Mouse (Mus musculus) E14TG2a.4 (cell line): ENCODE results near the gene Shb.

ENCODE experiments used
- H3K27me3 ChIP-seq: 2 replicates; pipeline ENCODE4 v1.6.1; 2014; ENCODE audit warnings: low read length, control low read depth; ENCODE audit not compliant: insufficient read depth
- H3K36me3 ChIP-seq: 2 replicates; pipeline ENCODE4 v1.6.1; 2014; ENCODE audit warnings: low read length, control low read depth; ENCODE audit not compliant: insufficient read depth
- H3K4me1 ChIP-seq: replicated peaks from 2 replicates; pipeline ENCODE4 v1.6.1; 2014; ENCODE audit warnings: low read depth, low read length, control low read depth
- H3K4me3 ChIP-seq: replicated peaks from 2 replicates; pipeline ENCODE4 v1.5.1; 2014; ENCODE audit warnings: mild to moderate bottlenecking, low read length
- H3K9me3 ChIP-seq: 2 replicates; pipeline ENCODE4 v1.6.1; 2014; ENCODE audit warnings: low read length, control low read depth
- CTCF ChIP-seq: conservative IDR thresholded peaks from 2 replicates; pipeline ENCODE4 v1.5.1; 2014; ENCODE audit warnings: low read length
- NANOG ChIP-seq: IDR thresholded peaks from 2 replicates; pipeline ENCODE4 v1.6.1; 2014; ENCODE audit warnings: borderline replicate concordance, low read length, mixed read lengths
- POU5F1 ChIP-seq: IDR thresholded peaks from 2 replicates; pipeline ENCODE4 v1.6.1; 2014; ENCODE audit warnings: low read length, borderline replicate concordance

The Shb gene

DNA sequence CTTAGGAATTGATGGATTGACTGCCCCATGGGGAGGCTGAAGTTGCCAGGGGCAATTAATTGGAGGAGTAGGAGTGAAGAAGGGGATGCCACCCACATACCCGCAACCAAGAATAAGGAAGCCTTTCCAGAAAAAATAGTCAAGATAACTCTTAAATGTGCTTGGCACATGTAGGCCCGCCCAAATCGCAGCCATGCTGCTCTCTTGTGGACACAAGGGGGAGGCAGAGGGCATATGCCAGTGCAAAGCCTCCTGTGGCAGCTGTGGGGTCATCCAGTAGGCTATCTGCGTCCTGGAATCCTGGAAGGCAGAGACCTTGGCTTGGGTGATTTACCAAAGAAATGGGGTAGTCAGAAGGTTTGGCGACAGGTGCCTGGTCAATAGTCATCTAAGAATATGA, 17.2 kb upstream of the Shb start:
- H3K4me3 ChIP-seq = no peak overlapping the region
- H3K27me3 ChIP-seq = no peaks in the 10 kb centered on the region
- H3K36me3 ChIP-seq = no peaks in the 10 kb centered on the region

DNA sequence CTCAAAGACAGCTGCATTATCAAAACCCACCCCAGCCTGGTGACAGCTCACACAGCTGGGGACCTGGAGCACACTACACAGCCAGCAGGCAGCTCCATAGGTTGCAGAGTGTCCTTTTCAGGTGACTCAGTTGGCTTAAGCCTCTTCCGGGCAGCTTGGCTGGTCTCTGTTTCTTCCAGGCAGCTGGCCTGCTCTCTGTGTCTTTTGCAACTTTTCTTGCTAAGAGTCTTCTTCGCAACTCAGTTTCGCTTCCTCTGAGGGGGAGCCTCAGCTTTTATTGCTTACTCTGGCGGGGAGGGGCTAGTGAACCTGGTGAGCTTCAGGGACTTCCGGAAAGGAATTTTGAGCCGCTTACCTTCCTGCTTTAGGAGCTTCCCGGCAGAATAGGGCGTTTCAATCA, 13.6 kb upstream of the Shb start:
- no peak overlapping the region for H3K4me3 ChIP-seq
- no peak for TF ChIP-seq NANOG
- no peak for TF ChIP-seq POU5F1
- no peak for TF ChIP-seq CTCF
- H3K4me1 ChIP-seq = peaks cover 4% of the 10 kb centered on the region; the same call in 1 of the 2 replicates
- H3K9me3 ChIP-seq = no peaks in the 10 kb centered on the region
- H3K36me3 ChIP-seq = no peaks in the 10 kb centered on the region
- H3K27me3 ChIP-seq = peaks cover 15% of the 10 kb centered on the region

More for the DNA sequence above, 17.2 kb upstream of the Shb start:
- TF ChIP-seq CTCF (peak; percentile 40), POU5F1 (no peak)
- no peaks in the 10 kb centered on the region for H3K9me3 ChIP-seq
- H3K4me1 ChIP-seq = peaks cover 9% of the 10 kb centered on the region

DNA sequence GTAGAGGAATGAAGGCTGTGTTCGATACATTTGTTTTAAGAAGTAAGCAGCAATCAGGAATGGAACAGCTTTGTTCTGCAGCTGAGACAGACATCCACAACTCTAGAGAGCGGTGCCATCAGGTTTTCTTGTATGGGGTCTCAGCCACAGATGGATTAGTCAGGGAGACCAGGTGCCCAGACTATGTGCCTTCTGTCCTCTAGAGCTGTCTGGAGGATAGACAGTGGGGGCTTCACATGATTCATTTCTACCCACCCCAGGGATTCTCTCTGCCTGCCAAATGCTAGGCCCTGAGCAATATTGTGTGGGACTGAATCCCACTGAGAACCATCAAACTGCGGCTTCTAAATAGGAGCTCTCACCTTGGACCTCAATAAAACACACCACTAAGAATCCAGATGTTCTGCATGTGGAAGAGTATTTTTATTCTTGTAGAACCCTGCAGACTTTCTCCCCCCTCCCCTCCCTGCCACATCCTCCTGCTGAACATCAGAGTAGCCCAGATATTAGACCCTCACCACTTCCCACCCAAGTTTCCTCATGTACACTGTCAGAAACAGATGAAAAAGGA, 11.3 kb upstream of the Shb start:
- H3K4me1 ChIP-seq = peaks cover 4% of the 10 kb centered on the region; the same call in 1 of the 2 replicates
- no peak for TF ChIP-seq CTCF
- TF ChIP-seq NANOG = no peak
- no peak for TF ChIP-seq POU5F1
- H3K9me3 ChIP-seq = no peaks in the 10 kb centered on the region
- H3K4me3 ChIP-seq = no peak overlapping the region
- H3K27me3 ChIP-seq = peaks cover 18% of the 10 kb centered on the region
- no peaks in the 10 kb centered on the region for H3K36me3 ChIP-seq

- H3K27me3 ChIP-seq = peaks cover 26% of the 10 kb centered on the region
- no peaks in the 10 kb centered on the region for H3K36me3 ChIP-seq
- TF ChIP-seq POU5F1 = no peak
- no peak for TF ChIP-seq NANOG
- no peak for TF ChIP-seq CTCF
- H3K4me1 ChIP-seq = no peaks in the 10 kb centered on the region
- H3K9me3 ChIP-seq = peaks cover 4% of the 10 kb centered on the region; the same call in 1 of the 2 replicates
- no peak overlapping the region for H3K4me3 ChIP-seq
Observed at GRCm38 (mm10) chr4:45540151-45540933, 8.1 kb upstream of the Shb start.

DNA sequence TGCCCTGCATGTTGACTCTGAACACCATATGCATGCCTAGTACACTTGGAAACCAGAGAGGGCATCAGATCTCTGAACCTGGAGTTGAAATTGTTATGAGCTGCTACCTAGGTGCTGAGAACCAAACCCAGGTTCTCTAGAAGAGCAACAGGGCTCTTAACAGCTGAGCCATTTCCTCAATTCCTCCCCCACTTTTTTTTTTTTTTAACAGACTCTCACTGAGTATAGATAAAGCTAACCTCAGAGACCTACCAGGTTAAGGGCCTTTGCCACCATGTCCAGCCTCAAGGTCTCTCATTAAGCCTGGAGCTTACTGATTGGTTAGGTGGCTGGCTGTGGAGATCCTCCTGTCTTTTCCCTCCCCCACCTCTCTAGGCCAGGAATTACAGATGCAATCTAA, 6.9 kb upstream of the Shb start:
- no peak for TF ChIP-seq CTCF
- no peak for TF ChIP-seq NANOG
- TF ChIP-seq POU5F1 = no peak
- no peaks in the 10 kb centered on the region for H3K4me1 ChIP-seq
- H3K9me3 ChIP-seq = peaks cover 4% of the 10 kb centered on the region; the same call in 1 of the 2 replicates
- H3K36me3 ChIP-seq = no peaks in the 10 kb centered on the region
- H3K4me3 ChIP-seq = no peak overlapping the region
- H3K27me3 ChIP-seq = peaks cover 26% of the 10 kb centered on the region

DNA sequence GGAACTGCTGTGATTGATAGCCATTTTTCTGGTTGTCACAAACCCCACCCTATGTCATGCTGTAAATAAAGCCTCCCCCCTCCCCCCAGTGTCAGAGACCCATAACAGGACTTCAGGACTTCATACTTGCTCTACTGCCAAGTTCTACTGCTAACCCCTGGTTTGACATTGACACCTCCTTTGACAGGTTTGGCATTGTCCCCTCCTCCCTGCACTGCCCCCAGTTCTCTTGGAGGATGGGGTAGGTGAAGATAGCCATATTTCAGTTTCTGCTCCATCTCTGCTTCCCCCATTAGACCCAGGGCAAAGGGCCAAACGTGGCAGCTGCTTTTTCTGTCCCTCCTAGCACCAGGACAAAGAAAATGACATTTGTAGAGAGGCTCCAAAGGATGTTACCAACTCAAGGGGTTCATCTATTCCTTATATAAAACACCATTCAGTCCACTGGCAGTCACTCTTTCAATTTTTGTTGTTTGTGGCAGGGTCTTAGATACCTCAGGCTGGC, 1.2 kb upstream of the Shb start:
- Histone ChIP-seq H3K27me3 (peaks cover 25% of the 10 kb centered on the region), H3K4me3 (no peak overlapping the region), H3K9me3 (peaks cover 4% of the 10 kb centered on the region; the same call in 1 of the 2 replicates), H3K4me1 (peaks cover 28% of the 10 kb centered on the region), H3K36me3 (no peaks in the 10 kb centered on the region)
- no peak for TF ChIP-seq CTCF
- TF ChIP-seq POU5F1 = no peak
- TF ChIP-seq NANOG = no peak

DNA sequence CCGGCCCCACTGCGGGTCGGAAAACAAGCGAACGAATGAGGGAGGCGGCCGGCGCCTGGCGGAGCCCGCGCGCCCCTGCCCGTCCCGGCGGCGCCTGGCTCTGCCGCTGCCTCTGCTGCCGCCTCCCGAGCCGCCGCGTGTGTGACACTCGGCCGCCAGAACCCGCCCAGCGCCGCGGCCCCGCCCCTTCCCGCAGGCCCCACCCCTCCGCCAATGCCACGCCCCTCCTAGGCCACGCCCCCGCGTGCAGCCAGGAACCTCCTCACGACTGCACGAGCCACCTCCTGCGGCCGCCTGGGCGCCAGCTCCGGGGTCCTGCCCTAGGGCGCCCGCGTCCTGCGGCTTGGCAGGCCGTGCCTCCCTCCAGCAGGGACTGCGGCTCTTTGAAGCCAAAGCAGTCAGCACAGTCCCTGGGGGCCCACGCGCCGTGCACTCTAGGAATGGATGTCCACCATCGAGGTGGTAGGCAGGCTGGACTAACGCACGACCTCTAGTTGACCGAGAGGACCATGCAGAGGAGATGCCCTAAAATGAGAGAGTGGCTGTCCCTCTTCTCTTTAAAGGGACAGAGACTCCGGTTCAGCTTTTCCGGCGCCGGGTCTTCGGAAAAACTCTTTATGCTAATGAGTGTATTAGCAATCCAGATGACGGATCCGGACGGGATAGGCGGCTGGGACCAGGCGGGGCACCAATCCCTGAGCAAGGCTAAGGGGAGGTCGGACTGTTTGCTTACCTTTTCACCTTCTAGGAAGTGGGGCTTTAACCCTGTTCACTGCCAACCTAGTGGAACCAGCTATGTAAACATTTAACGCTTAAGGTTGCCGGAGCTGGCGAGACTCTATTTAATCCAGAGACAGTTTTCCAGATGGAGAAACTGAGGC, 1.4 kb downstream of the Shb start:
- Histone ChIP-seq H3K9me3 (no peaks in the 10 kb centered on the region), H3K4me1 (peaks cover 54% of the 10 kb centered on the region), H3K4me3 (peak overlapping the region; percentile 91), H3K36me3 (peaks cover 3% of the 10 kb centered on the region; the same call in 1 of the 2 replicates), H3K27me3 (peaks cover 24% of the 10 kb centered on the region)
- TF ChIP-seq CTCF (no peak), POU5F1 (no peak), NANOG (no peak)

GRCm38 (mm10) chr4:45529986-45530597, 2.2 kb downstream of the Shb start:
- H3K4me1 ChIP-seq = peaks cover 62% of the 10 kb centered on the region
- no peak for TF ChIP-seq NANOG
- TF ChIP-seq POU5F1 = no peak
- no peak for TF ChIP-seq CTCF
- peaks cover 24% of the 10 kb centered on the region for H3K27me3 ChIP-seq
- no peaks in the 10 kb centered on the region for H3K9me3 ChIP-seq
- H3K36me3 ChIP-seq = peaks cover 6% of the 10 kb centered on the region
- H3K4me3 ChIP-seq = peak overlapping the region; percentile 91
